Mouse (Mus musculus) common myeloid progenitor, adult 5-6 weeks (primary cell): Measurements from ENCODE around the gene Agap1. TPM values are rescaled to one million over a fixed set of nuclear protein-coding genes. Genes with fewer than 3 reads are reported as not detected.
A peak's percentile ranks its signal among the peaks of the same experiment; 100 is the strongest.

Source experiments
- ATAC-seq: replicated peaks from 2 replicates; pipeline ENCODE4 v1.8.0; 2016; ENCODE audit warnings: low read depth, mild to moderate bottlenecking, moderate TSS enrichment, inconsistent platforms; ENCODE audit not compliant: poor library complexity, severe bottlenecking
- total RNA-seq: library from RNA; stranded (forward); fragments of 200-1000, 187-1606 nt; gene quantifications from 2 replicates; pipeline ENCODE4 v1.2.3, GENCODE M21; 2017

Agap1 gene
- total RNA-seq, 1 experiment from 2014 or later: 14.2 TPM

GRCm38 (mm10) chr1:89867847-89868246 is 413.2 kb downstream of the Agap1 start:
- ATAC-seq: no peak

- no peak for ATAC-seq
Observed at GRCm38 (mm10) chr1:89870134-89870905, 415.7 kb downstream of the Agap1 start.

GRCm38 (mm10) chr1:89870906-89871211 is 416.3 kb downstream of the Agap1 start:
- no peak for ATAC-seq

- ATAC-seq: 0 out of 2 replicates have a peak, but pooled peaks have one; percentile 11
Observed at GRCm38 (mm10) chr1:89876346-89877072, 421.9 kb downstream of the Agap1 start.

GRCm38 (mm10) chr1:89878496-89878895 is 423.9 kb downstream of the Agap1 start:
- no peak for ATAC-seq

- no peak for ATAC-seq
Observed at GRCm38 (mm10) chr1:89880193-89880592, 425.6 kb downstream of the Agap1 start.

GRCm38 (mm10) chr1:89880834-89881233 is 426.2 kb downstream of the Agap1 start:
- no peak for ATAC-seq

GRCm38 (mm10) chr1:89884335-89884734 is 429.7 kb downstream of the Agap1 start:
- ATAC-seq: no peak

GRCm38 (mm10) chr1:89885696-89886095 is 431.1 kb downstream of the Agap1 start:
- no peak for ATAC-seq

- peak; percentile 59 for ATAC-seq
Observed at GRCm38 (mm10) chr1:89891400-89891799, 436.8 kb downstream of the Agap1 start.

GRCm38 (mm10) chr1:89892281-89892680 is 437.7 kb downstream of the Agap1 start:
- ATAC-seq: no peak

- no peak for ATAC-seq
Observed at GRCm38 (mm10) chr1:89895801-89896200, 441.2 kb downstream of the Agap1 start.

GRCm38 (mm10) chr1:89899036-89899435 is 444.4 kb downstream of the Agap1 start:
- peak; percentile 83 for ATAC-seq

- ATAC-seq: no peak; the same call in 1 of the 2 replicates
Observed at GRCm38 (mm10) chr1:89899761-89900445, 445.3 kb downstream of the Agap1 start.

GRCm38 (mm10) chr1:89901381-89901780 is 446.8 kb downstream of the Agap1 start:
- ATAC-seq: no peak

GRCm38 (mm10) chr1:89902236-89902635 is 447.6 kb downstream of the Agap1 start:
- ATAC-seq: peak; percentile 76

GRCm38 (mm10) chr1:89902641-89903040 is 448.0 kb downstream of the Agap1 start:
- no peak for ATAC-seq

GRCm38 (mm10) chr1:89909796-89910195 is 455.2 kb downstream of the Agap1 start:
- no peak for ATAC-seq

GRCm38 (mm10) chr1:89912392-89912791 is 457.8 kb downstream of the Agap1 start:
- no peak for ATAC-seq

GRCm38 (mm10) chr1:89913611-89914010 is 459.0 kb downstream of the Agap1 start:
- no peak for ATAC-seq

GRCm38 (mm10) chr1:89918111-89918510 is 463.5 kb downstream of the Agap1 start:
- no peak for ATAC-seq
